8 mouse cellular contexts compared by ENCODE assay signal in the genomic region with DNA sequence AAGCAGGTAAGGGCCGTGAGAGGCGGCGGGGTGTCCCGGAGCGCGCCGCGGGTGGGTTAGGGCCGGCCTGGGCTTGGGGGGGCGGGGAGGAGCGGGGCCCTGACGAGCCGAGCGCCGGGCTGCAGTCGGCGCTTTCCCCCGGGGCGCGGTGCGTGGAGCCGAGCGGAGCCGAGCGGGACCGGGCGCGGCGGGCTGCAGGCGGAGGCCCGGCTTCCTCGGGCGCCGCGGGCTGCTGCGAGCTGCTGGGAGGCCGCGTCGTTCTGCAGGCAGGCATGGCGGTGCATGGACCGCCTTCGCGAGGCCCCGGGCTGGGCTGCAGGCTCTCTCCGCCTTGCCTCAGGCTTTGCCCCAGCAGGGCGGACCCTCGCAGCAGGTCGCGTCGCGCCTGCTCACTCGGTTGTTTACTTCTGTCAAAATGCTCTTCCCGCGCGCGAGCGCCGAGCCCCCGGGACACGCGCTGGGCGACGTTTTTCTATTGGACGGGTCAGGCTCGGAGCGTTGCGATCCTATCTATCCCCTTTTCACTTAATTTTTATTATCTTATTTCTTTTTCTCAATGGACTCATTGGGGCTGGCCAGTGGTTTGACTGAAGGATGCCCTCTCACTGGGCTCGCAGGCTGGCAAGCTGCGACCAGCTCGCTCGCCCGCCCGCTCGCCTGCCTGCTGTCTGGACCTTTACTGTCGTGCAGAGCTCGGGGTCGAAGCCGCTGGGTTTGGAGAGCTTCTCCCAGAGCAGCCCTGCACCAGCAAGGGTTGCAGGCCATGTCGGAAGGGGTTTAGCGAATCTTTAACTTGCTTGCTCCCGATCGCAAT. TPM values are rescaled to one million over a fixed set of nuclear protein-coding genes. Genes with fewer than 3 reads are reported as not detected.
DNase-seq lines count a peak whose midpoint lies in the region; ATAC-seq lines count a peak whose summit lies in the region.

No protein-coding gene starts in this region.

- ATAC-seq in monocyte, adult 5-6 weeks (replicated peaks; ENCODE audit: insufficient number of reproducible peaks, low FRiP score, low TSS enrichment, poor library complexity, severe bottlenecking), result no peak
- peak; percentile 18 for ATAC-seq in inflammation-experienced regulatory T-cells, adult 6 months

- intact Hi-C loops in left cerebral cortex, postnatal 4 days (cut with DNase I), result no loop called here

- DNase-seq in monocyte, adult 2 months (ENCODE audit: low read depth in 1 of 2, low spot score in 2 of 2), result peak; percentile 5 to 8
- peak; percentile 46 to 59 for DNase-seq in cerebellum, postnatal 4 days (ENCODE audit: low spot score in 2 of 2)
- peak; percentile 46 to 58 for DNase-seq in frontal cortex, postnatal 36 days (ENCODE audit: low spot score in 2 of 2)
- peak; percentile 66 for DNase-seq in left cerebral cortex, postnatal 4 days
- peak; percentile 63 for DNase-seq in mesoderm, embryonic 11.5 days (ENCODE audit: low read depth, low spot score)
- peak; percentile 62 for DNase-seq in right cerebral cortex, postnatal 4 days

RNA-seq across cellular contexts. Expression of gene Smc3, which starts 0.6 kb away (rescaled TPM):
- 99.5 to 152 TPM (median 121 TPM) in 3 replicates for total RNA-seq in monocyte, adult 5-6 weeks (2017)
- polyA plus RNA-seq in inflammation-experienced regulatory T-cells, adult 6 months (2017; shearing (Covaris generic)), result 10 to 100 TPM; 38.7 to 43.1 (median 39.0) TPM
- total RNA-seq in left cerebral cortex, postnatal 4 days (2021), result 10 to 100 TPM; 52.0 to 56.2 TPM

RNA-seq across cellular contexts. Expression of gene Nutf2-ps1, which starts 11.9 kb away (rescaled TPM):
- 26.1 TPM in 1 of 3 replicates, not detected in the others for total RNA-seq in monocyte, adult 5-6 weeks (2017)
- 100 to 1,000 TPM; 144 to 258 (median 167) TPM for polyA plus RNA-seq in inflammation-experienced regulatory T-cells, adult 6 months (2017; shearing (Covaris generic))
- 10 to 100 TPM; 67.0 to 78.7 TPM for total RNA-seq in left cerebral cortex, postnatal 4 days (2021)

Comparison
In these comparisons a context has a peak if more than half of its experiments do, and no peak if none do; other contexts are left out.
1. DNase-seq: peak in every context shown above with its lines; median percentile 66 in left cerebral cortex, postnatal 4 days; 63 in mesoderm, embryonic 11.5 days; 62 in right cerebral cortex, postnatal 4 days; 52 in cerebellum, postnatal 4 days; 52 in frontal cortex, postnatal 36 days; 6 in monocyte, adult 2 months.